Mouse (Mus musculus) testis, postnatal 14 days (tissue): ENCODE results near the gene Uba52.
"Not testable (repeated sequence)": the region's sequence is repeated elsewhere in the genome, so short reads cannot be mapped to it uniquely, and the experiment has no call there.

ENCODE experiments used
- DNase-seq: peaks from one replicate; pipeline ENCODE4 v3.0.0; 2021; ENCODE audit warnings: low spot score

Gene Uba52

DNA sequence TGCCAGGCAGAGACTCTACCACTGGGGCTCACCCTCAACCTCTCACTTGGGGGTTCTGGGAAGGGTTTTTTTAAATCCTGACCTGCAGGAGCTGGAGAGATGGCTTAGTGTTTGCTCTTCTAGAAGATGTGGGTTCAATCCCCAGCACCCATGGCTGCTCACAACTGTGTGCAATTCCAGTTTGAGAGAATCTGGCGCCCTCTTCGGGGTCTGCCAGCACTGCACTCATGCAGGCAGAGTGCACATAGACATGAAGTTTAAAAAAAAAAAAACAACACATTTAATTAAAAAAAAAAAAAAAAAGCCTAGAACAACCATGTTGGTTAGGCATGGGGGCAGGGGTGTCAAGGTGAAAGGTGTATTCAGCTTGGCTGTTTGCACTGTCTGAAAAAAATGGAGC lies 19.7 kb upstream of the Uba52 start:
- DNase-seq = no peak

DNA sequence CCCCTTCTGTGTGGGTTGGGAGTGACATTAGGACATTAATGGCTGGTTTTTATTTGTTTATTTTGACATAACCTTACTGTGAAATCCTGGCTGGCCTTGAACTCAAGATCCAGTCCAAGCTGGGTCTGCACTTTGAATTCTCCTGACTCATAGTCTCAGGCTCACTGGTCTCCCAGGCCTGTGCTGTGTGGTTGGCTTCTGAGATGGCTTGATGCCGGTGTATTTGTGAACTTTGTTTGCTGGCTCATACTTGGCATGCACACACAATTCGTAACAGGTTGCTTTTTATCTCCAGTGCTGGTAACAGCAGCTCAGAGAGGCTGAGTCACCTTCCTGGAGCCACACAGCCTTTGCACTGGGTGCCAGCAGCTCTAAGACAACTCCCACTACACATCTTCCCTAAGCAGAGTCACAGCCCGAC lies 19.1 kb upstream of the Uba52 start:
- no peak for DNase-seq

DNA sequence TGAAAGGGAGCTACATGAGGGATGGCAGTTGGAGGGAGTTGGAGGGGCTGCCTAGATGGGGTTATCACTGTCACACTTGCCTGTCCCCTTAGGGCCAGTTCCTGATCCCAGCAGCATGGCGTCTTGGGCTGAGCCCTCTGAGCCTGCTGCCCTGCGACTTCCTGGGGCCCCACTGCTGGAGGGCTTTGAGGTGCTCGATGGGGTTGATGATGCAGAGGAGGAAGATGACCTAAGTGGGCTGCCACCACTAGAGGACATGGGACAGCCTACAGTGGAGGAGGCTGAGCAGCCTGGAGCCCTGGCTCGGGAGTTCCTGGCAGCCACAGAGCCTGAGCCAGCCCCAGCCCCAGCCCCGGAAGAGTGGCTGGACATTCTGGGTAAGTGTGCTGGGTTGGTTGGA lies 18.7 kb upstream of the Uba52 start:
- DNase-seq = no peak

DNA sequence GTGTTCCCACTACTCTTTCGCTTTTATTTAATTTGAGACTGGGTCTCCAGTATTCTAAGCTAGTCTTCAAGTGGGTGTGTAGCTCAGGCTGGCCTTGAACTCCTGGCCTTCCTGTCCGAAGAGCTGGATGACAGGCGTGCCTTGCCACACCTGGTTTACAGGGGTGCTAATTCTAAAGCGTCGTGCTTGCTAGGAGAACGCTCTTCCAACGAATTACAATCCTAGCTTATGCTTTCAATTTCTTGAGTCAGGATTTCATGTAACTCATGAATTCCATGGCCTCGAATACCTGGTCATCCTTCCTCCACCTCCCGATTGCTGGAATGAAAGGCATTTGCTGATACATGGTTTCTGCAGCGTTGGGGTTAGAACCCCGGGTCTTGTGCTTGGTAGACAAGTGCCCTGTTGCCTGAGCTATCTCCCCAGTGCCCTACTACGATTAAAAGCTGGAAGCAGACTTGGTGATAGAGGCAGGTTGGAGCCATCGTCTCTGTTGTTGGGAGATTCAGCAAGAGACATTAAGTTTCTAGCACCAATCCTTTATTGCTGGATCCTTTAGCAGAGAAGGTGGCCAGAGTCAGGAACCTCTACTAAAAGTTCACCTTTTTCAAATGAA lies 17.7 kb upstream of the Uba52 start:
- DNase-seq = no peak

DNA sequence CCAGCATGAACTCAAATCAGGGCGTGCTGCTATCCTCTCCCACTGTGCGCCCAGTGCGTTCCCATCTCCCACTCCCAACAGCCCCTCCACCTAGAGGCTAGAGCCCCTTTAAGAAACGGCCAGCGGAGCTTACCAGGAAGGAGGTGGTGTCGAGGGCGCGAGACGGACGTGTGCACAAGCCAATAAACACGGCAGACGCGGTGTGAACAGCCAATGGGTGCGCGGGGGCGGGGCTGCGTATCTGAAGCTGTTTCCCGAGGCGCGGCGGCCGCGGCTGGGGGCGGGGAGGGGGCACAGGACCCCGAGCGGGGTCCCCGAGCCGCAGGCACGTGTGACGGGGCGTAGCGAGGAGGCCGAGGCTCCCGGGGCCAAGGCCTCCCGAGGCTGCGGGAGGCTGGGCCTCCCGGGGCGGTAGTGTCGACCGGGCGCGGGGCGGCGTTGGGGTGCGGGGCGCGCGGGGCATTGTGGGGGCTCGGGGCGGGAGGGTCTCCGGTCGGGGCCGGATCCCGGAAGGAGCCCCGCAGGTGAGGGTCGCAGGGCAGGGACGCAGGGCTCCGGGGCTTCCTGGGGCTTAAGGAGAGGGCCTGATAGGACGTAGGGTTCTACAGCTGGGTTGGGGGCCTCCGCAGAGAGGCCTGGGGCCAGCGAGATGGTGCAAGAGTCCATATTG lies 17.0 kb upstream of the Uba52 start, which contains the start of the genes Fkbp8 and Kxd1:
Gene Fkbp8, plus strand, starts transcription at position 213 of the 670 bp plus-strand sequence.
Gene Kxd1, minus strand, starts transcription at position 445 of the 670 bp plus-strand sequence.
- DNase-seq = peak; percentile 97

DNA sequence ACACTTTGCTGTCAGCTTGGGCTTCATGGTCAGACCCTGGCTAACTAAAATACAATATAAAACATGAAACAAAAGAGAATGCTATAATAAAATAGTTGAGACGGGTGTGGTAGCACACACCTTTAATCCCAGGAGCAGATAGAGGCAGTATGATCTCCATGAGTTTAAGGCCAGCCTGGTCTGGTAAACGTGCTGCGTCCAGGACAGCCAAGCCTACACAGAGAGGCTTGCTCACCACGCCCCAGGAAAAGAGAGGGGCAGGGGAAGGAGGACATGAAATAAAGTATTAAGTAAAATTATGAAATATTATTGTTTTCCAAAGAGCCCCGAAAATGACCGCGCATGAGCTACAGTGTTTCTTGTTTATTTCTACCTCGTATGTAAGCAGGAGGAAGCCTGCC lies 16.5 kb upstream of the Uba52 start:
- no peak for DNase-seq

DNA sequence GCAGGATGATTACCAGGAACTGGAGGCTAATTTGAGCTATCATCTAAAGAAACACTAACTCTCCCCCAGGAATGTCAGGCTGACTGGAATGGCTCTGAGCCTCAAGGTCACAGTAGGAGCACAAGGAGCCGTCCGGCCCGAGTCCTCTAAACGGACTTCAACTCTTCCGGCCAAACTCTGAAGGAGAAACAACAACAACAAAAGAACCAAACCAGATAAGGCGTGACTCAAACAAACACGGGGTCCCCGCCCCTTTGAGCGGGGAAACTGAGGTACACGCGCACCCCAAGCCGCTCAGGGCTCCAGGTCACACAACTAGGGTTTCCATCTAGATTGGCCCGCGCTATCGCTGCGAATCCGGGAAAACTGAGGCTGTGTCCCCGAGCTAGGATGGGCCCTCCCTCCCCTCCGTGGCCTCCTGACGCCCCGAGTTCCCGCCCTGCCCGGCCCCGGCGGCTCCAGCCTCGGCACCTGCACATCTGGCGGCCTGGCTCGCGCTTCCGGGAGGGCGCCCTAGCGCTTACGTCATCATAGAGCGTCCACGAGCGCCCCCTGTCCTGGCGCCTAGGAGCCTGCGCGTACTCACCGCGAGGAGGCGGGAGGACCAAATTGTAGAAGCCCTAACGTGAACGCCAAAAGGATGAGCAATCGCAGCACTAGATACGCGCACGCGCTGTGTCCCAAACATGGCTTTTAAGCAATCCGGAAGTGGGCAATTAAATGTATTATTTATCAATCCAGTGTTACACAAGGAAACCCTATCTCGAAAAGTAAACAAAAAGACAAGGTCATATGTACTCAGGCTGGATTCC lies 12.2 kb upstream of the Uba52 start:
- DNase-seq = peak; percentile 95

DNA sequence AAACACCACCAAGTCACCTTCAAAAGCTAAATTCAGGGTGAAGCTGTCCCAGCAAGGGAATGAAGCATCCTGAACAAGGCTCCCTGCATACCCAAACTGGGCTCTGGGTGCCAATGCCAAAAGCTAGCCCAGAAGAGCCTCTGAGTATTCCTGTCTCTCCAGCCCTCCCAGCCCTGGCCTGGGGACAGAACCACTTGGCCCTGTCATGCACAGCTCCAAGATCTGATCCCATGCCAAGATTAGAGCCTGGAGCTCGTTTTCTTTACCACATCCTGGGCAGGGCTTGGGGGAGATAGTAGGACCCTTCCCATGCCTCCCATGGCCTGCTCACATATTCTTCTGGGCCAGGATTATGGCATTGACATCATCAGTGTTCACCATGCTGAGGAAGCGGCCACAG lies 9.0 kb upstream of the Uba52 start:
- DNase-seq = no peak

DNA sequence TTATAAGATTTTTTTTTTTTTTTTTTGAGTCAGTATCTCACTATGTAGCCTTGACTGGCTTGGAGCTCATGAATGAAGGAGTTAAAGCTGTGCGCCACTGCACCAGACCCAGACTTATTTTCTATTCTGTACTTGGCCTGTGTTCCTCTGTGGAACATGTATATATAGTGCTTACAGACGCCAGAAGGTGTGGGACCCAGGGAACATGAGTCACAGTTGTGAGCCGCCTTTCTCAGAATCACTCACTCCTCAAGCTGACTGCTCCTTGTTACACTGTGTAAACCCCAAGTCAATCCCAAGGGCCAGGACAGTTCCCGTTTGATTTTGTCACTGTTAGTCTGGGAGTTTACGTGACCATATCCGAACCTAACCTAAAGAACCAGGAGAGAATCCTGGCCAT lies 8.4 kb upstream of the Uba52 start:
- DNase-seq = no peak

DNA sequence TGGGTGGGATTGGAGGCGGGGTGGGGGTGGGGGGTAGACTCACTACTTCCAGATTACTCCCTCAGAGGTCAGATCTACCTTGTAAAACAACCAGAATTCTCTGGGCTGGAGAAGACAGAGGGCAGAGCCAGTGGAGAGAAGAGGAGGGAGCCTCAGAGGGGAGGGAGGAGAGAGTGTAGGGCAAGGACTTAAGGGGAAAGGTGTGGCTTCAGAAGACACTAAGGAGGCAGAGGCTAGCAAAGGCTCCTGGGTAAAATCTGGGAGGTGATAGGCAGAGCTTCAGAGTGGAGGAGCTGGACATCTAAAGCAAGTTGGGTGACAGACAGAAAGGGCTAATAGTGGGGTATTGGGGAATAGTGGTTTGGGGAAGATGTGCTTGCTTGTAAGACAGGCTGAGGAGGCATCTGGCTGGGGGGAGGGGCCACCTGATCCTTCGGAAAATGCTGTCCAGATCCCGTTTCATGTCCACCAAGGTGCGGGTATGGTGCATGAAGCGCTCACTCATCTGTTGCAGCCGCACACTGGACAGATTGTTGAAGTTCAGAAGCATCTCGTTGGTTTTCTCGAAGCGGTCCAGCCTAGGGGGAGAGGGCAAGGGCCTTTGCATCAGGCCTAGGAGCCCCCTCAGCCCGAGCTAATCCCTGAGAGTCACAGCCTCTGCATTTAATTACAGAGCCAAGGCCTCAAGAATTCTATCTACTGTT lies 7.5 kb upstream of the Uba52 start:
- no peak for DNase-seq

DNA sequence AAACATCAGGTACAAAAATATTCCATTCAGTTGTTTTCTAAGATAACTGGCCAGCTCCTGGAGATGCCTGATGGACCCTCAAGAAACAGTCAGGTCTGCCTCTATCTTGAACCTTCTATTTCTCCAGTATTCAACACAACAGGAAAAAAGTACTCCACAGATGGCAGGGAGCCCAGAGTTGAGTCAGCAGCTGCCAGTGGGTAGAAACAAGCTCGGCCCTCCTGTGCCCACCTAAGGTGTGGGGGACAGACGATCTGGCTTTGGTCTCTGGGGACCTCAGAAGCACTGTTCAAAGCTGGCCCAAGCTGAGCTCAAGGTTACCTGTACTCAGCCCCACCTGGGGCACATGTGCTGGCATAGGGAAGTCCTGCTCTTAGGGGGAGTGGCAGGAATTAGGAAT lies 2.8 kb upstream of the Uba52 start:
- DNase-seq = no peak

DNA sequence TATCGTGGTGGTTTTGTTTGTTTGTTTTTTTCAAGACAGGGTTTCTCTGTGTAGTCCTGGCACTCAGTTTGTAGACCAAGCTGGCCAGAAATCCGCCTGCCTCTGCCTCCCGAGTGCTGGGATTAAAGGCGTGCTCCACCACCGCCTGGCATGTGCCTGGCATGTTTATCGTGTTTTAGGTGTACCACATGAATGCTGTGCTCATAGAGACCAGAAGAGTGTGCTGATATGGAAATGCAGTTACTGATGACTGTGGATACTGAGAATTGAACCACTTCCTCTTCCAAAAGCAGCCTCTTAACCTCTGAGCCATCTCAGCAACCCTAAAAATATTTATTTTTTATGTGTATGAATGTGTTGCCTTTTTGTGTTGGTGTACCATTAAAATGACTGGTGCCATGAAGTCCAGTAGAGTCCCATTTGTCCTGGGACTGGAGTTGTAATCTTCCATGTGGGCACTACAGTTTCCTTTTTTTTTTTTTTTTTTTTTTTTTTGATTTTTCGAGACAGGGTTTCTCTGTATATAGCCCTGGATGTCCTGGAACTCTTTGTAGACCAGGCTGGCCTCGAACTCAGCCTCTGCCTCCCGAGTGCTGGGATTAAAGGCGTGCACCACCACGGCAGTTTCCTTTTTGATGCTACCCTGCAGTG lies 1.8 kb upstream of the Uba52 start:
- DNase-seq = no peak

DNA sequence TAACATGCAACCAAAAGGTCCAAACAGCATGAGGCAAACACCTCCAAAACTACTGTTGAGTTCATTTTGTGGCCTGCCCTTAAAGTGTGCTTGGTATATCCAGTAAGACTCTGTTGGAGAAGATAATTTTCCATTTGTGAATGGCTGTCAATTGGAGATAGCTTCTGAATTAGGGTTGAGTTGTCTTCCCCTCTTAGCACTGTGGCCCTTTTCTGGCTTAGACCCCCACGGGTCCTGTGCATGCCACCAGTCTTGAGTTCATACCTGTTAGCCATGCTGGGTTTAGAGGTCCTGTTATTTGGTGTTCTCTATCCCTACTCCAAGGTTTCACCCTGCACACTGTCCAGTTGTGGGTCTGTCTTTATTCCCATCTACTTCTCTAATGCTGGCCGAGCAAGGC lies 1.2 kb upstream of the Uba52 start:
- no peak for DNase-seq

DNA sequence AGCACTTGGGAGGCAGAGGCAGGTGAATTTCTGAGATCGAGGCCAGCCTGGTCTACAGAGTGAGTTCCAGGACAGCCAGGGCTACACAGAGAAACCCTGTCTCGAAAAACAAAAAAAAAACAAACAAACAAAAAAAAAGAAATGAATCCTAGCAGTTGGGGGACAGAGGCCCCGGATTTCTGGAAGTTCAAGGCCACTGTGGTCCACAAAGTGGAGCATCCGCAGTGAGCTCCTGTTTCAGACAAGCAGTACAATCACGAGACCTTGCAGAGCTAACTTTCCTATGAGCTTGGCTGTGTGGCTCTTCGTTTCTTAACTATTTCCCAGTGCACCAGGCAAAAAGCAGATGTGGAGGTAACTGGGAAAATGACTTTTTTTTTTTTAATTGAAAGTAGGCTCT lies 573 bp upstream of the Uba52 start:
- not testable (repeated sequence) for DNase-seq

DNA sequence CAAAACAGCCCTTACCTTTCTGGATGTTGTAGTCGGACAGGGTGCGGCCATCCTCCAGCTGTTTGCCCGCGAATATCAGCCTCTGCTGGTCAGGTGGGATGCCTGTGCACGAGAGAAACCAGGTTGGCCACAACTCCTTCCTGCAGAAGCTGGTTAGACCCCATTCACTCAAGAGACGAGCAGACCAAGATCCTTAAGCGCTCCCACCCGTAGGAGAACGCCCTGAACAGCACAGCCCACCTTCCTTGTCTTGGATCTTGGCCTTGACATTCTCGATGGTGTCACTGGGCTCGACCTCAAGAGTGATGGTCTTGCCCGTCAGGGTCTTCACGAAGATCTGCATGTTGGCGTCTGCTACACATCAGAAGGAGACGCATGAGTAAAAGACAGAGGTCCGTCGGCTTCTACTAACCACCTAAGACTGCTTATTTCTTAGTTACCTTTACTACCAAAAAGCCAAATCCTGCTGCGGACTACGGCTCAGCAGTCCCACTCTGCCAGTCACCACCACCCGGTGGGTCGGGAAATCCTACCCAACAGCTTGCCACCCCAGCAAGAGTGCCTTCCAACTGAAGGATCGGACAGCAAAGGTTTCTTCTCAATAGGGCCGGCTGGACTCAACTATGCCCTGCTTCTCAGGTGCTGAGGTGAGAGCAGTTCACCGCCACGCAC lies 1.2 kb downstream of the Uba52 start:
- no peak for DNase-seq

DNA sequence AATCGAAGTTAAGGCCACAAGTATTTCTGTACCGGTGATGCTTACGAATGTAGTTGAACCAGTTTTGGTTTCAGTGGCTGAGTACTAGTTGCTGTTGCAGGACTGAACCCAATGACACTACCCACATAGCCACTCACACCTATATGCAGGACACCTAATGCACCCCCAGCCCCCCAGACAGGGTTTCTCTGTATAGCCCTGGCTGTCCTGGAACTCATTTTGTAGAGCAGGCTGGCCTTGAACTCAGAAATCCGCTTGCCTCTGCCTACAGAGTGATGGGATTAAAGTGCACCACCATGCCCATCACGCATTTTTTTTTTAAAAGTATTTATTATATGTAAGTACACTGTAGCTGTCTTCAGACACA lies 3.6 kb downstream of the Uba52 start:
- no peak for DNase-seq

DNA sequence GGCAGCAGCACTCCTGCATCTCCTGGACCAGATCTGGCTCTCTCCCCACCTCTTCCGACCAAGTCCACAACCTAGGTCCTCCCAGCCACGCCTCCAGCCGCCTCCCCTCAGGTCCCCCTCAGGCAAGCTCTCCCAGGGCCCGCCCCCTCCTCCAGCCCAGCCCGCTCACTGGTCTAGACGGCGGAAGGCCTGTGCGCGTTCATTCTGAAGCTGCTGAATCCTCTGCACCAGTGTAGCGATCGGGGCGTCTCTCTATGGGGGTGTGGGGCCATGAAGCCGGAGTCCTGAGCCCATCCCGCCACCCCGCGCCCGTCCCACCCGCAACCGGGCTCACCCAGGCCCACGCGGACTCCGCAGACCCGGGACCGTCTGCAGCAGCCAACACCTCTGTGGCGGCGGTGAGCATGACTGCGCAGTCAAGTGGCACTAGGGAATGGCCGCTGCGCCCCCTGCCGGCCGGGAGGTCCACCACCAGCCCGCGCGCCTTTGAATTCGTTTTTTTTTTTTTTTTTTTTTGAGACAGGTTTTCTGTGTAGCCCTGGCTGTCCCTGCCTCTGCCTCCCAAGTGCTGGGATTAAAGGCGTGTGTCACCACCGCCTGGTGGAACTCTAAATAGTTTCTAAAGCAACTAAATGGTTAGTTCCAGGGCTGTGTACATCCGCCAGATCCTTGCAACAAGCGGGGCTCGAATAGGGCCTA lies 4.1 kb downstream of the Uba52 start, which contains the start of gene Rex1bd:
Gene Rex1bd, minus strand, starts transcription at position 425 of the 699 bp plus-strand sequence.
- peak; percentile 95 for DNase-seq

DNA sequence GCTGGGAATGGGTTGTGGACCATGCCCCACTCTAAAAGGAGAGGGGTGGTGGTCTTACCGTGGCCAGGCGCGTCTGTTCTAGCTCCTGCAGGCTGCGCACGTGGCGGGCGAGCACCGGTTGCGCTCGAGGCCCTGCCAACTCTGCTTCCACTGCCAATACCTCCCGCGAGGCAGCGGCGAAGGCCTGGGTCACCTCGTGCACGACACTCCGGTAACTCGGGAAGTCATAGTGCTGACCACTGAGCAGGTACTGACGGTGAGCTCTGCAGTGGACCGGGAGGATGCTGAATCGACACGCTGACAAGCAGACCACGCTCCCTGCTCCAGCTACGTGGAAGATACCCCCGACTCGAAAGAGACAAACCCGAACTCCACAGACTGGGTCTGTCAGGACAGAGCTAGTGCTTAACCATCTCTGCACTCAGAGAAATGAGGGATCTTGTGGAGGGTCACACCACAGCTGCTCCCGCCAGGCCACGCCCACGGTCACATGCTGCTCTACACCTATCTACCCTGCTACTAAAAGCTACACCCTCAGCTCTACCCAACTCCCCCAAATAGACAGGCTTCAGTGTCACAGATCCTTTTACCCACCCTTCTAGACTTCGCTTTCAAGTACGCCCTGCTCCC lies 4.8 kb downstream of the Uba52 start:
- DNase-seq = no peak

DNA sequence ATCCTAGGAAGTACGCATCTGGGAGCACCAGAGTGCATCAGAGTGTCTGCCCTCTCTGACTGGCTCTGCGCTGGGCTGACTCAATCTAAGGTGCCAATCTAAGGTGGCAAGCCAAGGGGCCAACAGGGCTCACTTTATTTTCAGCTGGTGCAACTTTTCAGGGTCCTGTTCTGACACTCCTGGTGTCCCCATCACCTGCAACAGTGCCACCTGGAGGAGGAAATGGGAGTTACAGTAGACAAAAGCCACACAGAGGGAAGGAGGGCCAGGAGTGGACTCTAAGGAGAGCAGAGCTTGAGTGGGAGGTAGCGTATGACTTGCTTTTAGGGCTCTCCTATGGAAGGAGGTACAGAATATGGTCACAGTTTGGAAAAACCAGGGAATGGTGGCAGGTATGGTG lies 5.8 kb downstream of the Uba52 start:
- DNase-seq = peak; percentile 62

DNA sequence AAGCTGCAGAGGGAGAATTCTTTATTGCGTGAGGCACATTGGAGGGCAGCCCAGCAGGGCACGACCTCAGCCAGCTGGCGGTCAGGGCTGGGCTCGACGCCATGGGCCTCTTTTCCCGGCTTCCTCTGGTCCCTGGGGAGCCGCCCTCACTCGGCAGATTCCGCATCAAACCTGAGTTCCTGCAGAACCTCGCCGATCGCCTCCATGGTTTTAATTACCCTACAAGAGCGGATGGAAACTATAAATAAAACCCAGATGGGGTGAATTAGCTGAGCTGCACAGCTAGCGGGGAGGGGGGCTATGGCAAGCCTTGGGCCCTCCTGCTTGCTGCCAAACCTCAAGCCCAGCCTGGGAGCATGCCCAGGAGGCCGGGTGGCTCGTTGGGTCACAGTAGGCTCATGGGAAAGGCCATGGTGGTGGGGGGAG lies 6.3 kb downstream of the Uba52 start:
- DNase-seq = no peak
